1 mouse cellular context compared by ENCODE assay signal in the genomic region with DNA sequence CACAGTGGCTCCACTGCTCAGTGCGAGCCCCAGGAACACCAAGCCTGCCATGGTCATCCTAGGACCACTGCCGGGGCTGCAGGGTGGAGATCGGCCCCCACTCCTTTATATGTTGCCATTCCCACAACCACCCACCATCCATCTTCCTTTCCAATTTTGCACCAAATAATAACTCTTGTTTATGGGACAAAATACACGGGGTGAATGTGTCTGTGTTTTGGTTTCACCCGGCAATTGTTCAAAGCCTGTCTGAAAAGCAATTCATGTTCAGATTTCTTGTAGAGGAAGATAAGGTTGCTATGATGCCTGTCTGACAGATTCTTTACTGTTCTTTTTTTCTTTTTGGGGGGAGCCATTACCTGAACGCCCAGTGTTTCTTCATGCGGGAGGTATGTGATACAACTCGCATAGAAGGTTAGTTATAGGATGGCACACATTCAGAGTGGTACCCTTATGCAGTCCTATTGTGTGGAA.
TF ChIP-seq lines count a peak whose summit lies in the region.

A gene (minus strand): TSS at position 51 of the 474 bp plus-strand sequence.

TF ChIP-seq in MEL, 35 proteins besides CTCF, POLR2A, EP300 and RAD21 (continued from another document):
- no peak for TF ChIP-seq MAZ (IDR thresholded peaks at IDR 0.05; ENCODE audit: low read depth, low read length)
- no peak for TF ChIP-seq POLR2AphosphoS2 (IDR thresholded peaks at IDR 0.05; ENCODE audit: low read length)
- TF ChIP-seq MAFK (IDR thresholded peaks at IDR 0.05; ENCODE audit: borderline replicate concordance, low read depth, low read length): no peak
- TF ChIP-seq ELF1 (IDR thresholded peaks at IDR 0.05; ENCODE audit: low read depth, low read length): no peak
- TF ChIP-seq NRF1 (IDR thresholded peaks at IDR 0.05; ENCODE audit: insufficient read depth, low read depth, low read length, poor library complexity, severe bottlenecking): no peak
- no peak for TF ChIP-seq SMC3 (IDR thresholded peaks at IDR 0.05; ENCODE audit: low read depth, low read length)
- no peak for TF ChIP-seq E2F4 (IDR thresholded peaks at IDR 0.05; ENCODE audit: borderline replicate concordance, low read depth, low read length)
- no peak for TF ChIP-seq ZC3H11A (IDR thresholded peaks at IDR 0.05; ENCODE audit: low read depth, low read length)
- TF ChIP-seq BHLHE40 (IDR thresholded peaks at IDR 0.05; ENCODE audit: borderline replicate concordance, low read depth, low read length): no peak
- TF ChIP-seq HCFC1 (IDR thresholded peaks at IDR 0.05; ENCODE audit: low read depth, low read length): no peak
- no peak for TF ChIP-seq MEF2A (IDR thresholded peaks at IDR 0.05; ENCODE audit: extremely low read depth, insufficient replicate concordance, low read depth, low read length, poor library complexity, severe bottlenecking)
- no peak for TF ChIP-seq CHD1 (IDR thresholded peaks at IDR 0.05; ENCODE audit: low read depth, low read length)
- no peak for TF ChIP-seq USF1 (IDR thresholded peaks at IDR 0.05; ENCODE audit: low read depth, low read length)
- no peak for TF ChIP-seq TBP (IDR thresholded peaks at IDR 0.05; ENCODE audit: low read depth, low read length)
- TF ChIP-seq GATA1 (IDR thresholded peaks at IDR 0.05; ENCODE audit: low read depth, low read length): peak; percentile 53; the same call in 1 of the 2 replicates
- no peak for TF ChIP-seq MYC (IDR thresholded peaks at IDR 0.05; ENCODE audit: low read depth, low read length)
- no peak for TF ChIP-seq ETS1 (IDR thresholded peaks at IDR 0.05; ENCODE audit: low read depth, low read length)
- TF ChIP-seq ZMIZ1 (IDR thresholded peaks at IDR 0.05; ENCODE audit: low read depth, low read length): no peak
- no peak for TF ChIP-seq MYB (IDR thresholded peaks at IDR 0.05; ENCODE audit: low read depth, low read length)
- no peak for TF ChIP-seq UBTF (IDR thresholded peaks at IDR 0.05; ENCODE audit: borderline replicate concordance, insufficient read depth, low read depth, low read length)
- TF ChIP-seq USF2 (IDR thresholded peaks at IDR 0.05; ENCODE audit: borderline replicate concordance in 1 of 2, insufficient read depth in 1 of 2, low read depth in 1 of 2, low read length in 2 of 2): no peak
- TF ChIP-seq NELFE (IDR thresholded peaks at IDR 0.05; ENCODE audit: low read depth, low read length): 0 out of 2 replicates have a peak, but pooled peaks have one; percentile 14
- TF ChIP-seq TAL1 (IDR thresholded peaks at IDR 0.05; ENCODE audit: low read length): no peak
- TF ChIP-seq RCOR1 (IDR thresholded peaks at IDR 0.05; ENCODE audit: low read depth, low read length): peak; percentile 82
- no peak for TF ChIP-seq GABPA (IDR thresholded peaks at IDR 0.05; ENCODE audit: low read depth, low read length)
- TF ChIP-seq KAT2A (conservative IDR thresholded peaks at IDR 0.05; ENCODE audit: low read depth, low read length): no peak
- TF ChIP-seq SIN3A (IDR thresholded peaks at IDR 0.05; ENCODE audit: low read length): no peak
- no peak for TF ChIP-seq CHD2 (IDR thresholded peaks at IDR 0.05; ENCODE audit: low read length)
